In the genomic region with DNA sequence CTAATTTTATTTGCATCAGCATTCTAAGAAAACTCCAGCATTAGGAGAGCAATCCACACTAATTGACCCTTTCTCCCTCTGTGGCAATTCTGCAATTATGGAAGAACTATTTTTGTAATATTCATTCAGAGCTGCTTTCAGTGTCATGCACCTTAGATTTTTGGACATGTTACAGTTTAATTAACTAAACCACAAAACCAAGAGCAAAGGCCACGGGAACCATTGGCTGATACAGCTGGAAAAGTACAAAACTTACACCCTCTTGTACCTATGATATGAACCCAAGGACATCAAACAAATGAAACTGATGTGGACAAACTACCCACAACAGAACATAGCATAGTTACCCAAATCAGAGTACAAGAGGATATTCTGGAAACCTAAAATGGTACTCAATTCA, we compare ENCODE assay signal across 12 mouse cellular contexts.
DNase-seq lines count a peak whose midpoint lies in the region; ATAC-seq and TF ChIP-seq lines count a peak whose summit lies in the region.
"Had no signal": no experiment of that assay in that cellular context is flagged by ENCODE, and none has a peak within 500 bp of the region (broad histone marks: within the 10 kb centered on the region; RNA-seq: fewer than 3 reads in every experiment).

No protein-coding gene starts in this region.

- ATAC-seq in hindbrain, embryonic 13.5 days (ENCODE audit: low FRiP score): no peak
- ATAC-seq in hindbrain, postnatal 0 days: no peak
- ATAC-seq in forebrain, embryonic 13.5 days: no peak
- ATAC-seq in forebrain, embryonic 15.5 days (replicated peaks): no peak

- H3K4me2 ChIP-seq in hindbrain, embryonic 13.5 days: no peak overlapping the region
- H3K4me2 ChIP-seq in hindbrain, postnatal 0 days (ENCODE audit: low read depth, low read length): no peak overlapping the region
- no peak overlapping the region for H3K4me2 ChIP-seq in forebrain, embryonic 13.5 days
- no peak overlapping the region for H3K4me2 ChIP-seq in forebrain, embryonic 15.5 days (replicated peaks)
- H3K4me2 ChIP-seq: embryonic facial prominence, embryonic 13.5 days; heart, embryonic 11.5 days; heart, embryonic 15.5 days had no signal

- peak overlapping the region; percentile 60 for H3K27ac ChIP-seq in hindbrain, embryonic 13.5 days
- no peak overlapping the region; the same call in 1 of the 2 replicates for H3K27ac ChIP-seq in hindbrain, postnatal 0 days
- peak overlapping the region; percentile 87 for H3K27ac ChIP-seq in forebrain, embryonic 13.5 days
- peak overlapping the region; percentile 82 for H3K27ac ChIP-seq in forebrain, embryonic 15.5 days (replicated peaks)
- H3K27ac ChIP-seq: embryonic facial prominence, embryonic 13.5 days; heart, adult 2 months; heart, embryonic 15.5 days; kidney, postnatal 0 days had no signal

- H3K36me3 ChIP-seq in hindbrain, embryonic 13.5 days: no peaks in the 10 kb centered on the region
- H3K36me3 ChIP-seq in hindbrain, postnatal 0 days (ENCODE audit: insufficient read depth, low read length): 0 out of 2 replicates have a peak, but pooled peaks cover 3% of the 10 kb centered on the region
- no peaks in the 10 kb centered on the region for H3K36me3 ChIP-seq in forebrain, embryonic 13.5 days (ENCODE audit: poor library complexity, severe bottlenecking)
- no peaks in the 10 kb centered on the region for H3K36me3 ChIP-seq in forebrain, embryonic 15.5 days
- H3K36me3 ChIP-seq: embryonic facial prominence, embryonic 13.5 days had no signal

- WGBS in hindbrain, embryonic 13.5 days: 95% methylated on average over 1 of the region's 1 CpGs
- 67% methylated on average over 1 of the region's 1 CpGs for WGBS in hindbrain, postnatal 0 days
- 92% methylated on average over 1 of the region's 1 CpGs for WGBS in forebrain, embryonic 13.5 days
- whole genome bisulfite sequencing in forebrain, embryonic 15.5 days: 76% methylated on average over 1 of the region's 1 CpGs

- no peak overlapping the region for H3K4me3 ChIP-seq in hindbrain, embryonic 13.5 days
- no peak overlapping the region for H3K4me3 ChIP-seq in hindbrain, postnatal 0 days (ENCODE audit: low read length)
- H3K4me3 ChIP-seq in forebrain, embryonic 13.5 days: no peak overlapping the region
- H3K4me3 ChIP-seq in forebrain, embryonic 15.5 days: no peak overlapping the region
- H3K4me3 ChIP-seq: embryonic facial prominence, embryonic 13.5 days; heart, adult 2 months; heart, embryonic 15.5 days had no signal

- H3K9ac ChIP-seq in hindbrain, embryonic 13.5 days: no peak overlapping the region
- no peak overlapping the region for H3K9ac ChIP-seq in hindbrain, postnatal 0 days (replicated peaks; ENCODE audit: low read length)
- H3K9ac ChIP-seq in forebrain, embryonic 13.5 days: no peak overlapping the region
- H3K9ac ChIP-seq in forebrain, embryonic 15.5 days (replicated peaks): no peak overlapping the region
- H3K9ac ChIP-seq: embryonic facial prominence, embryonic 13.5 days; heart, embryonic 15.5 days had no signal

- no peak for DNase-seq in hindbrain, postnatal 0 days (ENCODE audit: low spot score)
- DNase-seq in kidney, adult 9 months: peak; percentile 63
- no peak for DNase-seq in kidney, adult 18-20 months
- DNase-seq in gastrocnemius, postnatal 4 days (ENCODE audit: low spot score in 2 of 2): no peak

- H3K27me3 ChIP-seq in hindbrain, embryonic 13.5 days: peaks cover 12% of the 10 kb centered on the region; the same call in 1 of the 2 replicates
- no peaks in the 10 kb centered on the region for H3K27me3 ChIP-seq in hindbrain, postnatal 0 days (ENCODE audit: insufficient read depth, low read length)
- no peaks in the 10 kb centered on the region for H3K27me3 ChIP-seq in forebrain, embryonic 13.5 days
- no peaks in the 10 kb centered on the region for H3K27me3 ChIP-seq in forebrain, embryonic 15.5 days
- H3K27me3 ChIP-seq: embryonic facial prominence, embryonic 13.5 days; heart, embryonic 15.5 days had no signal

- no peaks in the 10 kb centered on the region for H3K9me3 ChIP-seq in hindbrain, embryonic 13.5 days
- no peaks in the 10 kb centered on the region for H3K9me3 ChIP-seq in hindbrain, postnatal 0 days (ENCODE audit: low read length)
- no peaks in the 10 kb centered on the region for H3K9me3 ChIP-seq in forebrain, embryonic 13.5 days (replicated peaks)
- no peaks in the 10 kb centered on the region for H3K9me3 ChIP-seq in forebrain, embryonic 15.5 days
- H3K9me3 ChIP-seq: embryonic facial prominence, embryonic 13.5 days; heart, embryonic 15.5 days had no signal

- TF ChIP-seq CTCF in hindbrain, postnatal 0 days (IDR thresholded peaks at IDR 0.05; ENCODE audit: low read depth): no peak

- H3K4me1 ChIP-seq in hindbrain, embryonic 13.5 days (replicated peaks): peaks cover 39% of the 10 kb centered on the region
- H3K4me1 ChIP-seq in hindbrain, postnatal 0 days (ENCODE audit: insufficient read depth, low read length): no peaks in the 10 kb centered on the region; the same call in 1 of the 2 replicates
- peaks cover 53% of the 10 kb centered on the region for H3K4me1 ChIP-seq in forebrain, embryonic 13.5 days
- peaks cover 47% of the 10 kb centered on the region for H3K4me1 ChIP-seq in forebrain, embryonic 15.5 days
- H3K4me1 ChIP-seq: heart, embryonic 15.5 days had no signal
